Mouse (Mus musculus): ENCODE data around the gene Klra8. TPM values are rescaled to one million over a fixed set of nuclear protein-coding genes. Genes with fewer than 3 reads are reported as not detected.
"Not testable (repeated sequence)": the region's sequence is repeated elsewhere in the genome, so short reads cannot be mapped to it uniquely, and the experiment has no call there.

Gene Klra8
- not detected in 2 replicates for polyA plus RNA-seq (2012)

DNA sequence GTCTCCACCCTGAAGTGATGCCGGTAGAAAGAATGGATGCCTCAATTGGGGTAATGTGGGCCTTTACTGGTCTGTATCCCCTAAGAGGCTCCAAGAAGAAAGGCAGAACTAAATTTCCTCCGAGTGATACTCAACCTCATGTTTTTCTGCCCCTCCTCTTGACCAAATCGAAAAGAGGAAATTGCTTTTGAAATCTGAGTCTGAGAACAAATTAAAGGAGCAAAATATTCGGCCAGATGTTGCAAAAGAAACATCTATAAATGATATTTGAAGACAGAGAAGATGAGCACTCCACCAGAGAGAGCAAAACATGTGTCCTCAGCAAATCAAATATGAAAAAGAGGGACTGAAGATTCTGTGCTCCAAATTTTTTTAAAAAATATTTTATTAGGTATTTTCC, at the start of gene Klra8:
Gene Klra8 (minus strand): TSS at position 101 of the 400 bp plus-strand sequence.
- H3K27me3 ChIP-seq (ENCODE audit: control insufficient read depth); H3K36me3 ChIP-seq (ENCODE audit: control insufficient read depth); H3K9me3 ChIP-seq (ENCODE audit: control insufficient read depth, low read length); H3K4me1 ChIP-seq (ENCODE audit: control insufficient read depth); H3K4me3 ChIP-seq (replicated peaks): not testable (repeated sequence)

DNA sequence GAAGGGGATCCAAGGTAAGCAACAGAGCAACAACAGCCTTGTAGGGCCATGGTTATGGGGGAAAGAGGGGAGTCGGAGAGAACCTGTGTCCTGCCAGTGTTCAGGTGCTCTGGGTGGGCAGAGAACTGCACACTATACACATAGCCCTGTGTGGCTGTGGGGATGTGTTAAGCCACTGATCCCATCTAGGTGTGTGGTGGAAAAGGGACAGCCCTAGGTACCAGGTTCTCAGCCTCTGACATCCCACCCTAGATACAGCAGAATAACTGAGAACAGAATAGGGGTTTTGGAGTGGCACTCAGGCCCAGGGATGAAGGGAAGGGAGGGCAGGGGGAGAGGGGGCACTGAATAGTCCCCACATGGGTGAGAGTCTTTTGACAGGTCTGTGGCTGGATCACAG, 19.2 kb downstream of the Klra8 start:
- no peak overlapping the region for H3K4me3 ChIP-seq (replicated peaks)

DNA sequence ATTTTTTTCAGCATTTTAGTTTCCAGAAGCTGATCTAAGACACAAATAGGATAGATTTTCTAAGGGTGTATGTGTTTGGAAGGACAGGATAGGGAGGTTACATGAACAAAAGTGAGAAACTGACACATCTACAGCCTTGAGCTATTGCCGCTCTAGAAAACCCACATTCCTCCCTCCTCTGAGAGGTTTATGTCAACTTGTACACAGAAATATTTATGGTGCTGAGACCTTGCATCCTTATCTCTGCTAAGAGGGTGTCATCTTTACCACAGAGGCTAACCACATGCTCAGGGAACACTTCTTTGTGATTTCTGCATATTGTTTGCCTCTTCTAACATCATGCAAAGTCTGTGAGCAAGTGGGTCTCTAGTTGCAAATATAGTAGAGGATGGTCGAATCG, 27.0 kb downstream of the Klra8 start:
- not testable (repeated sequence) for H3K4me3 ChIP-seq (replicated peaks)

More for the DNA sequence above, 19.2 kb downstream of the Klra8 start:
- no peaks in the 10 kb centered on the region for H3K27me3 ChIP-seq (ENCODE audit: control insufficient read depth)
- H3K9me3 ChIP-seq (ENCODE audit: control insufficient read depth, low read length) = no peaks in the 10 kb centered on the region
- no peaks in the 10 kb centered on the region for H3K36me3 ChIP-seq (ENCODE audit: control insufficient read depth)
- no peak for TF ChIP-seq TAL1 (IDR thresholded peaks at IDR 0.05; ENCODE audit: low read length)
- TF ChIP-seq GATA1 (IDR thresholded peaks at IDR 0.05; ENCODE audit: low read length) = no peak
- H3K4me1 ChIP-seq (ENCODE audit: control insufficient read depth) = no peaks in the 10 kb centered on the region

DNA sequence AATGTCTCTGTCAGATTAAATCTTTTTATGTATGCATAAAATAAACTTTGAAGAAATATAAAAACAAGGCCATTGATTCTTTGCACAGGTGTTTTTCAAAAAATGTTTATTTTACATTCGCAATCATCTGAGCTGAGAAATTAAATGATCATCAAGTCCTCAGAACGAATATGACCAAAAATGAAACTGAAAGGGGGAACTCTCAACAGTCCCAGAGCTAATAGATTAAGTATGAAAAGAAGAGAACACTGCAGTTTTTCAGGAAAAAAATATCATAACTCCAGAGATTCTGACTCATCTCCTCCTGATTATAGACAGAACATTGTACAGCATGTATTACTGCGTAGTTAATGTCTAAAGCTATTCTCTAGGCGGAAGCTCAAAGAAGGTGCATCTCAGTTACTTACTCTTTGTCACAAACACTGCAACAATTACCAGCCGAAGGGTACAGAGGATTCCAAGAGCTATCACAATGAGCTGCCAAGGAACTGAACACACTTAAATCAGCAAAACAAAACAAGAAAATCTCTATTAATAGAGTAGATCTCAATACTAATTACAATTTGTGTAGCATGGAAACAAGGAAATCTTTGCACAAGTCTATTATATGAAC, 37.3 kb downstream of the Klra8 start:
- Histone ChIP-seq H3K9me3 (ENCODE audit: control insufficient read depth, low read length) (no peaks in the 10 kb centered on the region), H3K27me3 (ENCODE audit: control insufficient read depth) (no peaks in the 10 kb centered on the region), H3K4me1 (ENCODE audit: control insufficient read depth) (no peaks in the 10 kb centered on the region), H3K4me3 (replicated peaks) (no peak overlapping the region), H3K36me3 (ENCODE audit: control insufficient read depth) (no peaks in the 10 kb centered on the region)
- TF ChIP-seq GATA1 (IDR thresholded peaks at IDR 0.05; ENCODE audit: low read length) = no peak
- no peak for TF ChIP-seq TAL1 (IDR thresholded peaks at IDR 0.05; ENCODE audit: low read length)

More for the DNA sequence above, 27.0 kb downstream of the Klra8 start:
- not testable (repeated sequence) for H3K36me3 ChIP-seq (ENCODE audit: control insufficient read depth); H3K27me3 ChIP-seq (ENCODE audit: control insufficient read depth); H3K4me1 ChIP-seq (ENCODE audit: control insufficient read depth); H3K9me3 ChIP-seq (ENCODE audit: control insufficient read depth, low read length)

DNA sequence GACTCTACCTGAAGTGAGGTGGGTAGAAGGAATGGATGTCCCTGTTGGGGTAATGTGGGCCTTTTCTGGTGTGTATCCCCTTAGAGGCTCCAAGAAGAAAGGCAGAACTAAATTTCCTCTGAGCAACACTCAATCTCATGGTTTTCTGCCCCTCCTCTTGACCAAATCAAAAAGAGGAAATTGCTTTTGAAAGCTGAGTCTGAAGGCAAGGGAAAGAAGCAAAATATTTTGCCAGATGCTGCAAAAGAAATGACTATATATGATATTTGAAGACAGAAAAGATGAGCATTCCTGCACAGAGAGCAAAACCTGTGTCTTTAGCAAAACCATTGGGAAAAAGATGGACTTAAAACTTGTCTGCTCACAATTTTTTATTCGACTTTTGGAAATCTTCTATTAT, 62.5 kb downstream of the Klra8 start, which contains the start of gene Klra4:
Gene Klra4 (minus strand): TSS at position 101 of the 400 bp plus-strand sequence.
- not testable (repeated sequence) for H3K4me3 ChIP-seq (replicated peaks); H3K9me3 ChIP-seq (ENCODE audit: control insufficient read depth, low read length); H3K27me3 ChIP-seq (ENCODE audit: control insufficient read depth); H3K36me3 ChIP-seq (ENCODE audit: control insufficient read depth); H3K4me1 ChIP-seq (ENCODE audit: control insufficient read depth)

Other genes with a start within 250 kb of the Klra8 start
- not detected in 2 replicates for gene Klra5, start 212.2 kb downstream of the Klra8 start, polyA plus RNA-seq (2012)
- not detected in 2 replicates for gene Klra6, start 102.9 kb downstream of the Klra8 start, polyA plus RNA-seq (2012)
- gene Klra4, start 62.6 kb downstream of the Klra8 start, polyA plus RNA-seq (2012) = not detected in 2 replicates
- not detected in 2 replicates for gene Klra9, start 63.2 kb upstream of the Klra8 start, polyA plus RNA-seq (2012)
- gene Klra7, start 103.4 kb upstream of the Klra8 start, polyA plus RNA-seq (2012) = not detected in 2 replicates
- gene Klra10, start 152.0 kb upstream of the Klra8 start, polyA plus RNA-seq (2012) = not detected in 2 replicates
- gene Klra3, start 207.7 kb upstream of the Klra8 start, polyA plus RNA-seq (2012) = not detected in 2 replicates

Measured in erythroblast, embryonic 14.5 days (primary cell).